Mouse (Mus musculus) olfactory bulb, adult 2 months (tissue): ENCODE measurements at regions not wholly inside any gene's neighbourhood (a gene's known extent, or its start where the extent isn't known, plus 50 kb on each side); places are given as distances from the start of the nearest gene placed in this dataset.

Experiments
- H3K27ac ChIP-seq: fragments of 200-500 bp; 2 replicates; pipeline ENCODE4 v1.5.1; 2012; ENCODE audit warnings: low read depth, low read length; ENCODE audit not compliant: insufficient read depth
- H3K4me1 ChIP-seq: fragments of 200-500 bp; 2 replicates; pipeline ENCODE4 v1.6.1; 2012; ENCODE audit warnings: low read length; ENCODE audit not compliant: control insufficient read depth, insufficient read depth
- H3K4me3 ChIP-seq: fragments of 200-500 bp; 2 replicates; pipeline ENCODE4 v1.5.1; 2012; ENCODE audit warnings: mild to moderate bottlenecking, low read depth, low read length, moderate library complexity; ENCODE audit not compliant: insufficient read depth
- CTCF ChIP-seq: fragments of 200-500 bp; IDR thresholded peaks from 2 replicates; pipeline ENCODE4 v1.5.1; 2012; ENCODE audit warnings: low read depth, mild to moderate bottlenecking, low read length, moderate library complexity; ENCODE audit not compliant: insufficient read depth
- POLR2A ChIP-seq: fragments of 200-500 bp; IDR thresholded peaks from 2 replicates; pipeline ENCODE4 v1.6.1; 2012; ENCODE audit warnings: mild to moderate bottlenecking, low read depth, low read length, moderate library complexity; ENCODE audit not compliant: insufficient read depth
- WGBS: fragments of 180-500 bp; shearing (Covaris S2); methylation state at CpG from one replicate; pipeline ENCODE4 v1.1.7; 2018; 5-methylcytosine and 5-hydroxymethylcytosine counted together

- WGBS = 59% methylated on average over 1 of the region's 1 CpGs
Measured at GRCm38 (mm10) chr1:184497007-184497406, 235.4 kb downstream of the Hlx start.

GRCm38 (mm10) chr1:184493811-184494210 lies 238.6 kb downstream of the Hlx start:
- no peak overlapping the region for H3K4me3 ChIP-seq
- H3K27ac ChIP-seq = no peak overlapping the region
- WGBS = 88% methylated on average over 8 of the region's 8 CpGs
- no peaks in the 10 kb centered on the region for H3K4me1 ChIP-seq
- TF ChIP-seq CTCF = no peak
- TF ChIP-seq POLR2A = no peak

More at GRCm38 (mm10) chr1:184497007-184497406, 235.4 kb downstream of the Hlx start:
- TF ChIP-seq CTCF (no peak), POLR2A (no peak)
- no peak overlapping the region for H3K27ac ChIP-seq
- 0 out of 2 replicates have a peak, but pooled peaks cover 2% of the 10 kb centered on the region for H3K4me1 ChIP-seq
- no peak overlapping the region for H3K4me3 ChIP-seq

GRCm38 (mm10) chr1:184492115-184492514 lies 240.3 kb downstream of the Hlx start:
- TF ChIP-seq POLR2A = no peak
- no peak for TF ChIP-seq CTCF
- Histone ChIP-seq H3K27ac (no peak overlapping the region), H3K4me3 (no peak overlapping the region), H3K4me1 (no peaks in the 10 kb centered on the region)
- 98% methylated on average over 3 of the region's 3 CpGs for WGBS

- H3K4me3 ChIP-seq = no peak overlapping the region
- 88% methylated on average over 4 of the region's 4 CpGs for WGBS
- TF ChIP-seq CTCF (no peak), POLR2A (no peak)
- no peaks in the 10 kb centered on the region for H3K4me1 ChIP-seq
- no peak overlapping the region for H3K27ac ChIP-seq
Measured at GRCm38 (mm10) chr1:184491252-184491651, 241.2 kb downstream of the Hlx start.

- 69% methylated on average over 6 of the region's 6 CpGs for WGBS
- Histone ChIP-seq H3K4me3 (no peak overlapping the region), H3K4me1 (no peaks in the 10 kb centered on the region), H3K27ac (no peak overlapping the region)
- no peak for TF ChIP-seq POLR2A
- no peak for TF ChIP-seq CTCF
Measured at GRCm38 (mm10) chr1:184487409-184487808, 245.0 kb downstream of the Hlx start.

- TF ChIP-seq POLR2A (no peak), CTCF (no peak)
- H3K4me3 ChIP-seq = no peak overlapping the region
- H3K27ac ChIP-seq = no peak overlapping the region
- H3K4me1 ChIP-seq = no peaks in the 10 kb centered on the region
- 76% methylated on average over 8 of the region's 8 CpGs for WGBS
Measured at GRCm38 (mm10) chr1:184484801-184485200, 247.6 kb downstream of the Hlx start.

- no peak overlapping the region for H3K27ac ChIP-seq
- no peak for TF ChIP-seq POLR2A
- TF ChIP-seq CTCF = no peak
- H3K4me3 ChIP-seq = no peak overlapping the region
- no peaks in the 10 kb centered on the region for H3K4me1 ChIP-seq
- 58% methylated on average over 7 of the region's 7 CpGs for WGBS
Measured at GRCm38 (mm10) chr1:184483371-184483770, 249.0 kb downstream of the Hlx start.

GRCm38 (mm10) chr1:184482026-184482425 lies 250.4 kb downstream of the Hlx start:
- H3K4me3 ChIP-seq = no peak overlapping the region
- TF ChIP-seq CTCF (no peak), POLR2A (no peak)
- no peaks in the 10 kb centered on the region for H3K4me1 ChIP-seq
- H3K27ac ChIP-seq = no peak overlapping the region
- WGBS = 83% methylated on average over 9 of the region's 9 CpGs

GRCm38 (mm10) chr1:184480571-184481220 lies 251.7 kb downstream of the Hlx start:
- Histone ChIP-seq H3K4me3 (no peak overlapping the region), H3K4me1 (no peaks in the 10 kb centered on the region), H3K27ac (no peak overlapping the region)
- 87% methylated on average over 9 of the region's 9 CpGs for WGBS
- no peak for TF ChIP-seq POLR2A

GRCm38 (mm10) chr1:184478006-184478405 lies 254.4 kb downstream of the Hlx start:
- H3K4me3 ChIP-seq = no peak overlapping the region
- no peaks in the 10 kb centered on the region for H3K4me1 ChIP-seq
- TF ChIP-seq CTCF (no peak), POLR2A (no peak)
- H3K27ac ChIP-seq = no peak overlapping the region
- 92% methylated on average over 7 of the region's 7 CpGs for whole genome bisulfite sequencing
